Mouse (Mus musculus) embryonic fibroblast, embryonic 13.5 days (primary cell): Measurements from ENCODE around the gene 3300002I08Rik. TPM values are rescaled to one million over a fixed set of nuclear protein-coding genes. Genes with fewer than 3 reads are reported as not detected.

ENCODE experiments used
- H3K27ac ChIP-seq: 2 replicates; pipeline ENCODE4 v1.5.1; 2012; ENCODE audit warnings: low read length, control low read depth, inconsistent platforms; ENCODE audit not compliant: insufficient read depth
- H3K4me1 ChIP-seq: 2 replicates; pipeline ENCODE4 v1.6.1; 2011; ENCODE audit warnings: low read length; ENCODE audit not compliant: control insufficient read depth, insufficient read depth
- H3K4me3 ChIP-seq: 2 replicates; pipeline ENCODE4 v1.5.1; 2011; ENCODE audit warnings: mild to moderate bottlenecking, control low read depth, low read length; ENCODE audit not compliant: insufficient read depth
- CTCF ChIP-seq: IDR thresholded peaks from 2 replicates; pipeline ENCODE4 v1.5.1; 2011; ENCODE audit warnings: mild to moderate bottlenecking, control low read depth, low read length, moderate library complexity, borderline replicate concordance; ENCODE audit not compliant: insufficient read depth
- POLR2A ChIP-seq: IDR thresholded peaks from 2 replicates; pipeline ENCODE4 v1.6.1; 2011; ENCODE audit warnings: low read depth, mild to moderate bottlenecking, control low read depth, low read length, moderate library complexity
- polyA plus RNA-seq: library from polyadenylated mRNA; stranded (reverse); fragments of >200 nt; gene quantifications from 2 replicates; pipeline ENCODE4 v1.2.4, GENCODE M21; 2011; ENCODE audit warnings: low read depth; ENCODE audit not compliant: missing spikeins, insufficient read length

Gene 3300002I08Rik
- polyA plus RNA-seq, 1 experiment = 5.9 TPM

DNA sequence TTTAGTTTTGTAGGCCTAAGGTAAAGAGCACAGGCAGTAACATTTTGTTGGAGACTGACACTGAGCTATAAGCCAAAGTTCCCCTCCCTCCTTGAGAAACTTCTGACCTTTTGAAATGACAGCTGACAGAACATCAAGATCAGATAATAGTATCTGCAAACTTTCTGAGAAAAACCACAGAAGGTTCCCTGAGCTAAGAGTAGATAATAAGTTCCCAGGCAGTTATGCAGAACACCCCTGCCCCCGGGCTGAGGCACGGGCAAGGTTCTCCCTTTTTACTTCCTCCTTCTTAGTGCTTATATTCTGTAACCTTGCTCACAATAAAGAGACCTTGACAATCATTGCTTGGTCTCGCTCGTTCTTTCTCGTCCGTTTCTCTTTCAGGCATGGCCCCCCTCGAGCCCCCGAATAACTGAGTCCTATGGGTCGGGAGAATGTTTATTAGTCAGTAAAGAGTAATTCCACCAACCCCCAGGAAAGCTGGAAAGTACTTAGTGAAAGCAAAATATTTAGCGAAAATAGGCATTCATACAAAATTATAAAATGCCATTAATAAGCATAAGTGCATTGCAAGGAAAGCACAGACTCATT, 55.3 kb downstream of the 3300002I08Rik start:
- H3K27ac ChIP-seq = no peak overlapping the region
- TF ChIP-seq CTCF = no peak
- no peak for TF ChIP-seq POLR2A

DNA sequence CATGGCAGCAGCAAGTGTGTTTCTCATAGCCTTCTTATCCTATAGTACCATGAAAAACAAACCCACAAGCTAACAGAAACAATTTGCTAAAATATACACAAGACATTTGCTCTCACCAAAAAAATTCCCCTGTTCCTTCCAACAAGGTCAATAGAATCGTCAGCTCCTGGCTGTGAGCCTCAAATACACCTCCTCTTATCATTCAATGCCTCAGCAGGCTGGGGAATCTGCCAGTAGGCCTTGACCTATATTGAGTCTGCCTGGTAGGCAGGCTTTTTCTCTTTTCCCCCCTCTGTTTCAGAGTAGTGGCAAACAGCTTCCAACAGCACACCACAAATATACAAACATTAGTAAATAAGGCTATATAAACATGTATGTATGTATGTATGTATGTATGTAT, 63.5 kb downstream of the 3300002I08Rik start:
- TF ChIP-seq CTCF (no peak), POLR2A (no peak)
- H3K27ac ChIP-seq = no peak overlapping the region
- H3K4me1 ChIP-seq = no peaks in the 10 kb centered on the region
- no peak overlapping the region for H3K4me3 ChIP-seq

More for the DNA sequence above, 55.3 kb downstream of the 3300002I08Rik start:
- Histone ChIP-seq H3K4me1 (no peaks in the 10 kb centered on the region), H3K4me3 (no peak overlapping the region)

DNA sequence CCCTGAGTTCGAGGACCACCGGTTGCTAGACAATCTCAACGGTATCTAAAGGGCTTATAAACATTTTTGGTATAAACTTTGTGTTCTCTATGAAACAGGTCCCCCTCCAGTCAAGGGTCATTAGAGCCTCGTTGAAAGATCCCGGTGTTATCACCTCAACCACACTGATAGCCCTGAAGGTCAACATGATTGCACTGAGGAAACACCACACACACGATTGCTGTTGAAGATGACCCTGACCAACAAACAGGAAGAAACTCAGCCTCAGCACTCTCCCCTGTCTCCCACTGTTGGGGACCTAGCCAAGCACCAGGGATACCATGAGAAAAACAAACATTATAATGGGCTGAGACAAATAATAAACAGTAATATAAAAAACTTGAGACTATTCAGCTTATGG, 68.9 kb downstream of the 3300002I08Rik start:
- no peak overlapping the region for H3K27ac ChIP-seq
- no peaks in the 10 kb centered on the region for H3K4me1 ChIP-seq
- TF ChIP-seq CTCF = no peak
- no peak overlapping the region for H3K4me3 ChIP-seq

Other genes with a start within 250 kb of the 3300002I08Rik start
- gene Zfp120, start 226.1 kb downstream of the 3300002I08Rik start, polyA plus RNA-seq = 8.5 and 9.3 TPM in 2 replicates
- not detected in 2 replicates for gene Gm10770, start 183.1 kb downstream of the 3300002I08Rik start, polyA plus RNA-seq
- 0.38 TPM in 1 of 2 replicates, not detected in the other for gene Gm14139, start 181.0 kb downstream of the 3300002I08Rik start, polyA plus RNA-seq
- gene Zfp937, start 144.7 kb downstream of the 3300002I08Rik start, polyA plus RNA-seq = 5.9 and 9.6 TPM in 2 replicates
- gene Gm21994, start 107.2 kb downstream of the 3300002I08Rik start, polyA plus RNA-seq = 2.3 and 4.3 TPM in 2 replicates
- 0.30 TPM in 1 of 2 replicates, not detected in the other for gene Gm14124, start 105.2 kb downstream of the 3300002I08Rik start, polyA plus RNA-seq
- 2.8 TPM in 1 of 2 replicates, not detected in the other for gene Gm10130, start 39.1 kb downstream of the 3300002I08Rik start, polyA plus RNA-seq
- gene Zfp442, start 88.7 kb upstream of the 3300002I08Rik start, polyA plus RNA-seq = 10.5 and 11.0 TPM in 2 replicates
- not detected in 2 replicates for gene Zfp345, start 122.3 kb upstream of the 3300002I08Rik start, polyA plus RNA-seq
- not detected in 2 replicates for gene Cst7, start 207.7 kb upstream of the 3300002I08Rik start, polyA plus RNA-seq
- 15.2 and 19.4 TPM in 2 replicates for gene Apmap, start 245.8 kb upstream of the 3300002I08Rik start, polyA plus RNA-seq